Mouse (Mus musculus) testis, postnatal 10 days (tissue): Measurements from ENCODE around the gene Wnt10b.

ENCODE experiments used
- DNase-seq: peaks from one replicate; pipeline ENCODE4 v3.0.0; 2021; ENCODE audit warnings: low spot score

Wnt10b gene

GRCm38 (mm10) chr15:98729791-98730545, 48.0 kb downstream of the Wnt10b start:
- DNase-seq = no peak

DNA sequence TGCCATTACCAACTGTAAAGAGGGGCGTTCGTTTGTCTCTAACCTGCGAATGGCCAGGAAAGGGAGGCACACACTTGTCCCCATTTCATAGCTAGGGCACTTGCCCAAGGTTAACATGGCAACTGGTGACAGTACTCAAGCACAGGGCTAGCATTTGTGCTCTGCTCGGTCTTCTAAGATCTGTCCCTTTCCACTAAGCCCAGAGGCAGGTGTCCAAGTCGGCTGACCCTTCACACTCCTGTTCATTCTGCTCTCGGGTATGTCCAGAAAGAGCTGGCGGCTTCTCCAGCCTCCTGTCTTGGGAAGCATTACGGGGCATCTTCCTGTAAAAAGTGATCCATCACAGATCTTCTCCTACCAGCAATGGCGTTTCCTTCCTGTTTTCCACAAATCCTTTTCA, 49.6 kb downstream of the Wnt10b start:
- no peak for DNase-seq

DNA sequence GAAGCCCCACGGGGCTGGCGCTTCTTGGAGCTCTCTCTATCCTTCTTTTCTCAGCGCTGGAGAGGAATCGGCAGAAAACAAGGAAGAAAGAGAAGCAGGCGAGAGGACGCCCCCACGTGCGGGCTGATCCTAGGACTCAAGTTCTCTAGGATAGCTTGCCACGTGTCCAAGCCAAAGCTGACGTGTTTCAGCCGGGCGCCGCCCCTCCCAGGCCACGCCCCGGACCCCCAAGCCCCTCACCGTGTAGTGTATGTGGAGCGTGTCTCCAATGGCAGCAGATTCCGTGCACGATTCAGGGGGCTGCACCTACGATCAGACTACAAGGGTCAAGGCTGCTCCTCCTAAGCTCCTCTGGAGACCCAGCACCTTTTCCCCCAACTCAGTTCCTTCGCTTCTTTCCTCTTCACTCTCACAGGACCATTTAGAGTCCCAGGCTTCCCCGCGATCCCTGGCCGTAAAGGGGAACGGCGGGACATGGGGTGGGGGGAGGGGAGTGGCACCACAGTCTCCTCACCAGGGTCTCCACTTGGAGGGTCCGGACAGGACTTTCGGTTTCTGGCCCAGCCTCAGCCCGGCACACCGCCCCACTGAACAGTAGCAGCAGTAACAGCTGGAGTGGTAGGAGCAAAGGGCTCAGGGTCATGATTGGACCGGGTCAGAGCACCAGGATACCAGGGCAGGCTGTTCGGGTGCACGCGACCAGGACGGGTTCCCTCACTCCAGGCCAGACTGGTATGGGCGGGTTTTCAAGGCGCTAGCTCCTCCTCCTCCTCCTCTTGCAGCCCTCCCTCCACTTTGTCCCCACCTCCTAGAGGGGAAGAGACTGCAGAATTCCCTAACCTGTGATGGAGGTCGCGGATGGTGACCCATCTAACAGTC, 50.3 kb downstream of the Wnt10b start, which contains the start of gene Fkbp11:
Gene Fkbp11, minus strand, starts transcription at position 756 of the 879 bp plus-strand sequence.
- peak; percentile 70 for DNase-seq

- no peak for DNase-seq
These were observed 51.2 kb downstream of the Wnt10b start for GRCm38 (mm10) chr15:98726746-98727145.

- DNase-seq = no peak
These were observed 51.9 kb downstream of the Wnt10b start for GRCm38 (mm10) chr15:98726079-98726478.

- no peak for DNase-seq
These were observed 53.5 kb downstream of the Wnt10b start for GRCm38 (mm10) chr15:98724441-98724840.

- no peak for DNase-seq
These were observed 55.1 kb downstream of the Wnt10b start for GRCm38 (mm10) chr15:98722854-98723253.

- DNase-seq = no peak
These were observed 55.8 kb downstream of the Wnt10b start for GRCm38 (mm10) chr15:98722191-98722590.
